Mouse (Mus musculus) stomach, postnatal 0 days (tissue): ENCODE data around the gene Zfp26.

Experiments
- CTCF ChIP-seq: IDR thresholded peaks from 2 replicates; pipeline ENCODE4 v1.5.1; 2016; ENCODE audit warnings: antibody characterized with exemption, low read depth, mild to moderate bottlenecking, moderate library complexity
- EP300 ChIP-seq: optimal IDR thresholded peaks from 2 replicates; pipeline ENCODE3; 2016; ENCODE audit warnings: antibody characterized with exemption

GRCm38 (mm10) chr9:20384532-20385342 lies 75.2 kb downstream of the Zfp26 start, which contains the start of gene Zfp560:
- TF ChIP-seq EP300 (no peak), CTCF (peak; percentile 75)
